Mouse (Mus musculus) kidney, postnatal 25 days (tissue): ENCODE results near the gene Gm21650.
"Not testable (repeated sequence)": the region's sequence is repeated elsewhere in the genome, so short reads cannot be mapped to it uniquely, and the experiment has no call there.

Experiments
- DNase-seq, 2 experiments: peaks; one replicate each; pipeline ENCODE4 v3.0.0; 2021; ENCODE audit warnings: mixed read lengths in 2 of 2

The Gm21650 gene

DNA sequence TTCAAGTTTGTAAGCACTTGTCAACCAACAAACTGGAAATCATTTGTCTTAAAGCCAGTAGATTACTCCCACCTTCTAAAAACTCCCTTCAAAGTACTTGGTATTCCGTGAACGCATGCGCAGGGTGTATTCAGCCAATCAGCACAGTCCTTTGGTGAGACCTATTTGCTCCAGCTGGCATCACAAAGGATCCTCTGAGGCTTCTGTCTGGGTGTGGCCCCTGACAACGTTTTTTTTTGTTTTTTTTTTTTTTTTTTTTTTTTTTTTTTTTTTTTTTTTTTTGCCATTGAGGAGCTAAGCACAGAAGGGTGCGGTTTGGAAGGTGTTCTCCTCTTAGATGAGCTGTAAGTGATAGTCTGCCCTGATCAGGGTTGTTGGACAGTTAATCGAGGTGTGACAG lies at the start of gene Gm21650:
TSS of gene Gm21650 (plus strand) at position 301 of the 400 bp plus-strand sequence.
- not testable (repeated sequence) for DNase-seq
